Mouse (Mus musculus) kidney, postnatal 0 days (tissue): ENCODE results near the gene Myo3a. TPM values are rescaled to one million over a fixed set of nuclear protein-coding genes. Genes with fewer than 3 reads are reported as not detected.

Source experiments
- ATAC-seq: fragments of 200-750 bp; cut with Nextera tagmentation; replicated peaks from 2 replicates; pipeline ENCODE4 v1.8.0; 2017; ENCODE audit warnings: low read depth, moderate number of reproducible peaks, moderate TSS enrichment, moderate library complexity; ENCODE audit not compliant: low FRiP score
- DNase-seq: peaks from one replicate; pipeline ENCODE4 v3.0.0-alpha.2; 2016; ENCODE audit warnings: low spot score
- H3K27ac ChIP-seq: fragments of 300-500 bp; sonication (generic); 2 replicates; pipeline ENCODE4 v1.5.1; 2014; ENCODE audit warnings: mild to moderate bottlenecking
- H3K27me3 ChIP-seq: fragments of 300-500 bp; sonication (generic); 2 replicates; pipeline ENCODE4 v1.6.1; 2014; ENCODE audit warnings: low read length, mixed read lengths; ENCODE audit not compliant: insufficient read depth
- H3K36me3 ChIP-seq: fragments of 300-500 bp; sonication (generic); 2 replicates; pipeline ENCODE4 v1.6.1; 2014; ENCODE audit warnings: low read length, mixed read lengths; ENCODE audit not compliant: insufficient read depth
- H3K4me1 ChIP-seq: fragments of 300-500 bp; sonication (generic); replicated peaks from 2 replicates; pipeline ENCODE4 v1.6.1; 2014; ENCODE audit warnings: antibody characterized with exemption, low read length, mixed read lengths; ENCODE audit not compliant: insufficient read depth
- H3K4me2 ChIP-seq: fragments of 300-500 bp; sonication (generic); 2 replicates; pipeline ENCODE4 v1.6.1; 2014; ENCODE audit warnings: mild to moderate bottlenecking, low read length, moderate library complexity, mixed read lengths
- H3K4me3 ChIP-seq: fragments of 300-500 bp; sonication (generic); replicated peaks from 2 replicates; pipeline ENCODE4 v1.5.1; 2014; ENCODE audit warnings: low read depth, low read length
- H3K9ac ChIP-seq: fragments of 300-500 bp; sonication (generic); 2 replicates; pipeline ENCODE4 v1.6.1; 2014; ENCODE audit warnings: low read depth, low read length
- H3K9me3 ChIP-seq: fragments of 300-500 bp; sonication (generic); replicated peaks from 2 replicates; pipeline ENCODE4 v1.6.1; 2016; ENCODE audit warnings: low read length, inconsistent platforms, mixed read lengths
- CTCF ChIP-seq: IDR thresholded peaks from 2 replicates; pipeline ENCODE4 v1.5.1; 2016; ENCODE audit warnings: antibody characterized with exemption, low read depth, mild to moderate bottlenecking, moderate library complexity
- WGBS: fragments of 180-500 bp; shearing (Covaris S2); extraction: QIAGEN DNeasy Blood & Tissue Kit; methylation state at CpG from one replicate; pipeline ENCODE4 v1.1.7; 2014; 5-methylcytosine and 5-hydroxymethylcytosine counted together
- polyA plus RNA-seq: library from polyadenylated mRNA; unstranded; fragments of >200 nt; fragmentation: Nextera tagmentation; extraction: Ambion mirVana; gene quantifications from 2 replicates; pipeline ENCODE4 v1.2.1, GENCODE M21; 2015

Gene Myo3a
- polyA plus RNA-seq, 1 experiment from 2014 or later = 0.12 TPM

DNA sequence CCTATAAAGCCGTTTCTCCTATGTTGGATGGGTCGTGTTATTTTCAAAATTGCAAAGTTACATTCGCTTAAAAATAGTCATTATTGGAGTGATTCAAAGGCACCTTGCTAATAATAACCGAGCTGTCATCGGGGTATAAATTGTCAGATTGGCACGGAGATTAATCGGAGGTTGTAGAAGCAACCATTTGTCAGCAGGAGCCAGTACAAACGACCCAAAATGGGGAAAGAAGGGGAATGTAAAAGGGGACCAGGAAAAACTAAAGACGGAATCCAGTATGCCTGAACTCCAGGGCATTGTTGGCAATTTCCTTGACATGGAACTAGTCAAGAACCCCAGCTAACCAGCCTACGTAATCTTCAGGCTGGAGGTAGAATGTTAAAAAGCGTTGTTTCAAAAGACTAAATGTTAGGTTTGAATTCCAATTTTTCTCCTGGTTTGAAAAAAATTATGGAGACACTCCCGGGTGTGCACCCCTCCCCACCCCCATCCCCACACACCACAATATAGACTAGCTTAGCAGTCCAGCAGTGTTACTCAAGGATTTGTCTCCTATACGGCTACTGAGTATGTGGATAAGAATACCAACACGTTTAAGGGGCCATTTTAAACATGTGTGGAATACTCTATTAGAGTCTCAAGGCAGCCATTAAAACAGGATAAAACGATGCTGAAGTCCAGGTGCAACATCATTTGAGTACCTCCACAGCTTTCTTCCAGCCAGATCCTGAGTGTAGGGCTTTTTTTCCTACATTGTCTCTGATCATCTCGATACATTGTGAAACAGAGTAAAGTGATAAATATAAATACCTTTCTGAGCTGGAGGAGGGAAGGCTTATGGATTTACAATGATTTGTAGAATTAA lies 398.0 kb downstream of the Myo3a start:
- Histone ChIP-seq H3K27me3 (peaks cover 70% of the 10 kb centered on the region), H3K9ac (no peak overlapping the region), H3K9me3 (no peaks in the 10 kb centered on the region), H3K4me3 (no peak overlapping the region), H3K27ac (no peak overlapping the region), H3K4me1 (peaks cover 5% of the 10 kb centered on the region; the same call in 1 of the 2 replicates), H3K4me2 (no peak overlapping the region), H3K36me3 (no peaks in the 10 kb centered on the region)
- 9% methylated on average over 16 of the region's 16 CpGs for WGBS
- no peak for TF ChIP-seq CTCF
- no peak for ATAC-seq
- no peak for DNase-seq

DNA sequence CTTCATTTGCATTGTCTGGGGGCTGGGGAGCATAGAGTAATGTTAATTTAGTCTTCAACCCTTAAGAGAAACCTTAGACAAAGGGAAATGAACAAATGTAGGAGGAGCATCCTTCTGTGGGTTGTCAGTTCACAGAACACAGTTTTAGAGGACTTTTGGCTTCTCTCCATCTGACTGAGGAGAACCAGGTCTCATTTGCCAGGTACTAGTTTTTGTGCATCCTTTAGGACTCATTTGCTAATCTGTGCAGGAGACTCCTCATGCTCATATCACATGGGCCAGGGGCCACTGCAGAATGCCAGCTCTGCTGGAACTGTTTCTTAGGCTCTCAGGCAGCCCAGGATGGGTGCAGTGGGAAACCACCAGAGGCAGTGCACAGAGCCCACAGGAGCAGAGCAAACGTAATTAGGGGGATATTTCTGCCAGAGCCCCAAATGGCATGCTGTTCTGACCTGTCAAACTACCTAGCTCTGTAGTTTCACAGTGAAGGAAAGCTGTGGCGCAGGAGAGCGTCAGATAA lies 399.9 kb downstream of the Myo3a start:
- Histone ChIP-seq H3K4me3 (no peak overlapping the region), H3K27me3 (peaks cover 52% of the 10 kb centered on the region), H3K27ac (no peak overlapping the region), H3K4me1 (peaks cover 5% of the 10 kb centered on the region; the same call in 1 of the 2 replicates), H3K9ac (no peak overlapping the region), H3K9me3 (no peaks in the 10 kb centered on the region), H3K4me2 (no peak overlapping the region), H3K36me3 (no peaks in the 10 kb centered on the region)
- ATAC-seq (no peak), DNase-seq (no peak)
- WGBS = 21% methylated on average over 3 of the region's 3 CpGs
- TF ChIP-seq CTCF = no peak

DNA sequence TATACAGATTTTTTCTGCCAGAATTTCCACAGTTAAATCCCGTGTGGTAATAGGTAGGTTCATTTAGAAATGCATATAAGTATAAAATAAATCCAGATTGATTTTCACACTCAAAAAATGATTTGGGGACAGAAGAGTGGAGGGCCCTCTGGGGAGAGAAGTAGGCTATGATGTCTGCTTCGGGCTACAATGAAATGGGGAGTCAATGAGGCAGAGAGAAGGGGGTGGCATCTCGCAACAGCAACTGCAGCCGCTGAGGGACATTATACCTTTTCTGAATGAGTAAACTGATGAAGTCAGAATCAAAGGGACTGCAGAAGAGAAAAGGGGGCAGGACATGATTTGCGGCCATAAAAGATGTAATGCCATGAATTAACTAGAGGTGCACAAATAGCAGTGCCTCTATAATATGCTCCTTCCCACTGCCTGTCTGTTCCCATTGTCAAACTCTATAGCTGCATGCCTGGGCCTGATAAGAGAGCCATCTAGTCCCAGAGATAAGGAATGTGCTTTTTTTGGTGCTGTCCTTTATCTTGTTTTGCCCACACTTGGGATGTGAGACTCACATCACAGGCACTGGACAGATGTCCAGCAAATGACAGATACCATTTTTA lies 400.6 kb downstream of the Myo3a start:
- no peak overlapping the region for H3K27ac ChIP-seq
- peaks cover 45% of the 10 kb centered on the region for H3K27me3 ChIP-seq
- peaks cover 5% of the 10 kb centered on the region; the same call in 1 of the 2 replicates for H3K4me1 ChIP-seq
- TF ChIP-seq CTCF = no peak
- H3K4me2 ChIP-seq = no peak overlapping the region
- no peaks in the 10 kb centered on the region for H3K36me3 ChIP-seq
- DNase-seq = no peak
- H3K9ac ChIP-seq = no peak overlapping the region
- 22% methylated on average over 5 of the region's 5 CpGs for WGBS
- no peaks in the 10 kb centered on the region for H3K9me3 ChIP-seq
- H3K4me3 ChIP-seq = no peak overlapping the region
- no peak for ATAC-seq

DNA sequence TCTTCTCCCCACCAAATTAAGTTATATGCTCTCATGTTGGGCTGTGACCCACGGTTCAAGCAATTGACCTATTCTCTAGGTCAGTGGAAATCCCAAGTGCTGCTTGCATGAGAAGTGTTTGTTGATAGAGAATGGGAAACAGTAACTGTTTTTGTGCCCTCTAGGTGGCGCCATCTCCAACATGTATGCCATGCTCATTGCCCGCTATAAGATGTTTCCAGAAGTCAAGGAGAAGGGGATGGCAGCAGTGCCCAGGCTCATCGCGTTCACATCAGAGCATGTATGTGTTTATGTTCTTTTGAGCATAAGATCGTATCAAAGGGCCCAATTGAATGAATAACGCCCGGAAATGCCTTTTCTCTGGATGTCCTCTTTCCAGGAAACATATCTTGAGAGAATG lies 407.5 kb downstream of the Myo3a start:
- no peaks in the 10 kb centered on the region for H3K36me3 ChIP-seq
- H3K4me2 ChIP-seq = no peak overlapping the region
- 52% methylated on average over 8 of the region's 8 CpGs for WGBS
- ATAC-seq (no peak), DNase-seq (peak; percentile 41)
- no peak overlapping the region for H3K9ac ChIP-seq
- TF ChIP-seq CTCF = peak; percentile 66
- no peaks in the 10 kb centered on the region for H3K4me1 ChIP-seq
- no peaks in the 10 kb centered on the region for H3K9me3 ChIP-seq
- no peak overlapping the region for H3K27ac ChIP-seq
- no peaks in the 10 kb centered on the region for H3K27me3 ChIP-seq
- no peak overlapping the region for H3K4me3 ChIP-seq

DNA sequence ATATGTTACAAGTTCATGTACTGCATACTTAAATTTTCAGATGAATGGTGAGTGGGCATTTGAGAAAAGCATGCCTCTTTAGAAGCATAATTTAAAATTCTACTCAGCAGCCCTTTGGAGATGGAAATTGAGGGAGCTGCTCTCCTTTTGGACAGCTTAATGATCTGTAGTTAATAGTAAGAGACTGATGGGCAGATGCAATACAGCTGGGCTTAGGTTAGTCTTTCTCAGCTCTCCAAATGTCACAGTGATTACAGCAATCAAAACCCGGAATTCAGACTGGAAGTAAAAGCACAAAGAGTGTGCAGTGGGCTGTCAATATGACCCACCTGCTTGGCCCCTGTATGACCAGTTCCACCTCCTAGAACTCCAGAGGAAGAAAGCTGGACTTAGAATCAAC lies 418.8 kb downstream of the Myo3a start:
- WGBS = 9% methylated on average over 1 of the region's 1 CpGs
- ATAC-seq = no peak
- no peak overlapping the region for H3K27ac ChIP-seq
- peak; percentile 12 for DNase-seq
- H3K4me3 ChIP-seq = no peak overlapping the region
- H3K9me3 ChIP-seq = no peaks in the 10 kb centered on the region
- no peak overlapping the region for H3K9ac ChIP-seq
- no peaks in the 10 kb centered on the region for H3K4me1 ChIP-seq
- TF ChIP-seq CTCF = no peak
- H3K27me3 ChIP-seq = no peaks in the 10 kb centered on the region
- H3K4me2 ChIP-seq = no peak overlapping the region
- no peaks in the 10 kb centered on the region for H3K36me3 ChIP-seq

DNA sequence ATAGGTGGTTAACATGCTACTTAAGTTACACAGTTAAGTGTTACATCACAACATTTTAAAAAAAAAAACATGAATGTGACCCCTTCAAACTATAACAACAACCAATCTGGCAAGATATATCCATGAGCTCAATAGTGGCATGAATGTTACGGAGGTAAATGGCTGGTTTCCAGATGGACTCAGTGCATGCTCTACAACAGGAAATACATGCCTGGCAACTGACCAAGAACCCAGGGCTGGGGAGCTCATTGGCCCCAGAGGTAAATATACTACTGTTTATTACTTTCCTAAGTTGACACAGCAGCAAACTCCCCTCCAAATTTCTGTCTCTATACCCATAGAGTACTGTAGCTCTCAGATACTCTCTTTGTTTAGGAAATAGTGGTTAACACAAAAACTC lies 421.1 kb downstream of the Myo3a start:
- no peak overlapping the region for H3K4me3 ChIP-seq
- no peaks in the 10 kb centered on the region for H3K27me3 ChIP-seq
- no peak for TF ChIP-seq CTCF
- H3K27ac ChIP-seq = no peak overlapping the region
- H3K4me1 ChIP-seq = no peaks in the 10 kb centered on the region
- WGBS = 56% methylated on average over 1 of the region's 1 CpGs
- DNase-seq = no peak
- no peaks in the 10 kb centered on the region for H3K36me3 ChIP-seq
- H3K4me2 ChIP-seq = no peak overlapping the region
- H3K9ac ChIP-seq = no peak overlapping the region
- no peaks in the 10 kb centered on the region for H3K9me3 ChIP-seq
- ATAC-seq = no peak
